Mouse (Mus musculus): ENCODE measurements around the gene Wdr54.

DNA sequence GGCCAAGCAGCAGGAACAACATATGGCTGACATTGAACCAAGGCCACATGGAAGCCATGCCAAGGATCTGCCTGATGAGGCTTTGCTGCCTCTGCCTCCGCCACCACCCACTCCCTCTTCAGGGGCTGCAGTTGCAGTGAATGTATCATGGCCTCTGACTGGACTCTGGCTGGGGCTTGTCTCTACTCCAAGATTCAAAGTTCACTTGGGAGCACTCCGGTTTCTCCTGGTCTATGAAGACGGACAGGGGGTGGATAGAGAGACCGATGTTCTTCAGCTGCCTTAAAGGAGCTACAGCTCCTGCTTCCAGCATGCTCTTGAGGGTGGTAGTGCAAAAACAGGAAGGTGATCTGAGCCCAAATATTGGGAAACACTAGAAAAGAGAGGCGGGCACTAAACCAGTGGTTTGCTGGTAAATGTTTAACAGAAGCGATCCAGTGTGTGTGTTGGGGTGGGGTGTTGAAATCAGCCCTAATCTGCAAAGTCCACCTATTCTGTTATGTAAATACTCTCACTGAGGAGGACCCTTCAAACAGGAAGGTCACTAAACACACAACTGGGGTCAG, 24.6 kb downstream of the Wdr54 start:
- TF ChIP-seq CTCF (IDR thresholded peaks at IDR 0.05; ENCODE audit: extremely low read depth, insufficient read depth, low read length) (no peak), POLR2A (IDR thresholded peaks at IDR 0.05; ENCODE audit: extremely low read depth, insufficient read depth, low read length) (no peak)
